Mouse (Mus musculus): ENCODE results near the gene Myo1g. TPM values are rescaled to one million over a fixed set of nuclear protein-coding genes. Genes with fewer than 3 reads are reported as not detected.

Gene Myo1g
- total RNA-seq, 2 experiments from 2014 or later, result 0.56 to 1.0 TPM

Small RNAs within 50 kb of the gene (microRNA-seq; reads per million reads assigned to microRNA genes)
- 0 reads per million in 2 experiments for gene Gm22123 (ENCODE audit: borderline replicate concordance in 2 of 2)

Other genes starting within 250 kb of the Myo1g start
- gene Tmed4, start 246.1 kb downstream of the Myo1g start, total RNA-seq (2021), result 10 to 100 TPM; 54.1 to 57.4 TPM
- 100 to 1,000 TPM; 664 to 688 TPM for gene Ogdh, start 229.3 kb downstream of the Myo1g start, total RNA-seq (2021)
- 10 to 100 TPM; 37.4 to 43.0 TPM for gene Zmiz2, start 131.9 kb downstream of the Myo1g start, total RNA-seq (2021)
- 100 to 1,000 TPM; 197 to 277 TPM for gene Ppia, start 105.5 kb downstream of the Myo1g start, total RNA-seq (2021)
- gene H2afv, start 76.5 kb downstream of the Myo1g start, total RNA-seq (2021), result 10 to 100 TPM; 44.6 TPM
- 10 to 100 TPM; 21.8 to 21.9 TPM for gene Purb, start 45.0 kb downstream of the Myo1g start, total RNA-seq (2021)
- gene Ccm2, start 25.9 kb upstream of the Myo1g start, total RNA-seq (2021), result 10 to 100 TPM; 20.1 to 20.8 TPM
- under 1 TPM; 0.32 to 0.41 TPM for gene Nacad, start 85.1 kb upstream of the Myo1g start, total RNA-seq (2021)
- gene Tbrg4, start 105.1 kb upstream of the Myo1g start, total RNA-seq (2021), result 10 to 100 TPM; 67.6 to 72.3 TPM
- not detected for gene Wap, start 117.7 kb upstream of the Myo1g start, total RNA-seq (2021)
- under 1 TPM; 0.29 to 0.72 TPM for gene Ramp3, start 137.6 kb upstream of the Myo1g start, total RNA-seq (2021)